ENCODE assay signal across 15 mouse cellular contexts in the genomic region with DNA sequence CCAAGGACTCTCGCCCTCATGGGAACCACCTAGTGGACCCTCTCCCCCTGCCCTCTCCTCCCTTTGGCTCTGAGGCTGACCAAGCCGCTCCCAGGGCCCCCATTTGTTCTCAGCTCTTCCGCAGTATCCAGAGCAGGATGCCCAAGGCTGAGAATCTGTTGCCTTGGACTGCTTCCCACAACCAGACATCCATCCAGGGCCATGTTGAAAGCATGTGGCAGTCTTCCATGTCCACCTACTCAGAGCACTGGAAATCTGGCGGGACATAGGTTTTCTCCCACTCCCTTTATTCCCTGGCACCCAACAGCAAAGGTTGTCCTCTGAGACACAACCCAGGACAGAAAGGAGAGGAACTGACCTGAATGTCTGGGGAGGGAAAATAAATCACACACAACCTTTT.
A peak's percentile ranks its signal among the peaks of the same experiment; 100 is the strongest.
DNase-seq lines count a peak whose midpoint lies in the region; ATAC-seq lines count a peak whose summit lies in the region.
"Had no signal": no experiment of that assay in that cellular context is flagged by ENCODE, and none has a peak within 500 bp of the region (broad histone marks: within the 10 kb centered on the region; RNA-seq: fewer than 3 reads in every experiment).

No protein-coding gene starts in this region.

- peak; percentile 18 for DNase-seq in cerebellum, adult 9-11 months
- DNase-seq in cerebellum, adult 11 months = no peak
- peak; percentile 58 for DNase-seq in right cerebral cortex, adult 18-20 months
- DNase-seq in right cerebral cortex, postnatal 4 days = no peak
- DNase-seq in layer of hippocampus, postnatal 10 days (ENCODE audit: low spot score in 2 of 2) = peak; percentile 49 to 67
- DNase-seq in Muller cell, postnatal 12 days (ENCODE audit: inconsistent ontology term) = no peak
- DNase-seq: B cell, adult 2 months; gastrocnemius, postnatal 10 days; kidney, adult 8-10 months; lung, postnatal 4 days had no signal

- no peak overlapping the region for H3K9ac ChIP-seq in forebrain, embryonic 15.5 days (replicated peaks)
- H3K9ac ChIP-seq: midbrain, embryonic 12.5 days had no signal

- no peak for ATAC-seq in forebrain, embryonic 15.5 days (replicated peaks)
- no peak for ATAC-seq in granulocyte monocyte progenitor cell, adult 5-6 weeks (replicated peaks; ENCODE audit: poor library complexity, severe bottlenecking)

- no peaks in the 10 kb centered on the region for H3K27me3 ChIP-seq in forebrain, embryonic 15.5 days
- H3K27me3 ChIP-seq: midbrain, embryonic 12.5 days had no signal

- H3K36me3 ChIP-seq in forebrain, embryonic 15.5 days = no peaks in the 10 kb centered on the region
- H3K36me3 ChIP-seq: forebrain, embryonic 10.5 days; midbrain, embryonic 12.5 days had no signal

- 85% methylated on average over 4 of the region's 4 CpGs for WGBS in forebrain, embryonic 15.5 days

- 0 out of 2 replicates have a peak, but pooled peaks cover 3% of the 10 kb centered on the region for H3K4me1 ChIP-seq in forebrain, embryonic 15.5 days
- H3K4me1 ChIP-seq: forebrain, embryonic 10.5 days; midbrain, embryonic 12.5 days had no signal

- H3K9me3 ChIP-seq in forebrain, embryonic 15.5 days = no peaks in the 10 kb centered on the region
- H3K9me3 ChIP-seq: forebrain, embryonic 10.5 days; midbrain, embryonic 12.5 days had no signal

- no peak overlapping the region for H3K27ac ChIP-seq in forebrain, embryonic 15.5 days (replicated peaks)
- H3K27ac ChIP-seq: forebrain, embryonic 10.5 days; midbrain, embryonic 12.5 days had no signal

- H3K4me2 ChIP-seq in forebrain, embryonic 15.5 days (replicated peaks) = no peak overlapping the region
- H3K4me2 ChIP-seq: midbrain, embryonic 12.5 days had no signal

- H3K4me3 ChIP-seq in forebrain, embryonic 15.5 days = no peak overlapping the region
- H3K4me3 ChIP-seq: forebrain, embryonic 10.5 days; midbrain, embryonic 12.5 days; myocyte had no signal

Comparison
In these comparisons a context has a peak if more than half of its experiments do, and no peak if none do; other contexts are left out.
1. DNase-seq: peak in cerebellum, adult 9-11 months (single experiment), right cerebral cortex, adult 18-20 months (single experiment) and layer of hippocampus, postnatal 10 days (2 of 2); none in cerebellum, adult 11 months (single experiment), right cerebral cortex, postnatal 4 days (single experiment) and Muller cell, postnatal 12 days (single experiment).